Mouse (Mus musculus) kidney, adult 2 months (tissue): ENCODE results near the gene Aldh3b3. TPM values are rescaled to one million over a fixed set of nuclear protein-coding genes. Genes with fewer than 3 reads are reported as not detected.

Experiments used
- DNase-seq: peaks from one replicate; pipeline ENCODE4 v3.0.0; 2021
- H3K27ac ChIP-seq: fragments of 200-500 bp; 2 replicates; pipeline ENCODE4 v1.5.1; 2012; ENCODE audit warnings: low read depth, low read length, control low read depth, inconsistent platforms; ENCODE audit not compliant: insufficient read depth
- H3K27me3 ChIP-seq: fragments of 200-500 bp; replicated peaks from 2 replicates; pipeline ENCODE4 v1.6.1; 2012; ENCODE audit warnings: mild to moderate bottlenecking, moderate library complexity, low read length, inconsistent platforms; ENCODE audit not compliant: control insufficient read depth, insufficient read depth
- H3K36me3 ChIP-seq: fragments of 200-500 bp; 2 replicates; pipeline ENCODE4 v1.6.1; 2012; ENCODE audit warnings: mild to moderate bottlenecking, moderate library complexity, low read length, inconsistent platforms; ENCODE audit not compliant: control insufficient read depth, insufficient read depth
- H3K4me1 ChIP-seq: fragments of 200-500 bp; 2 replicates; pipeline ENCODE4 v1.6.1; 2011; ENCODE audit warnings: low read length; ENCODE audit not compliant: control insufficient read depth, insufficient read depth
- H3K4me3 ChIP-seq: fragments of 200-500 bp; 2 replicates; pipeline ENCODE4 v1.5.1; 2011; ENCODE audit warnings: mild to moderate bottlenecking, low read depth, low read length, control low read depth; ENCODE audit not compliant: insufficient read depth
- CTCF ChIP-seq: fragments of 200-500 bp; conservative IDR thresholded peaks from 2 replicates; pipeline ENCODE4 v1.5.1; 2011; ENCODE audit warnings: low read depth, mild to moderate bottlenecking, control low read depth, low read length, moderate library complexity, mixed read lengths; ENCODE audit not compliant: insufficient read depth, insufficient read length
- POLR2A ChIP-seq: fragments of 200-500 bp; IDR thresholded peaks from one replicate; pipeline ENCODE4 v1.6.1; 2011; ENCODE audit warnings: low read depth, low read length, control low read depth
- WGBS: fragments of 180-500 bp; shearing (Covaris S2); methylation state at CpG from one replicate; pipeline ENCODE4 v1.1.7; 2018; 5-methylcytosine and 5-hydroxymethylcytosine counted together
- polyA plus RNA-seq: library from polyadenylated mRNA; depleted of rRNA; stranded (reverse); fragments of >200 nt; gene quantifications from 2 replicates; pipeline ENCODE4 v1.2.3, GENCODE M21; 2012

Aldh3b3 gene
- polyA plus RNA-seq, 1 experiment = 4.7 TPM

- DNase-seq = no peak
- 92% methylated on average over 4 of the region's 4 CpGs for WGBS
Observed at GRCm38 (mm10) chr19:3927989-3928388, 30.5 kb upstream of the Aldh3b3 start.

GRCm38 (mm10) chr19:3928779-3929178 lies 29.7 kb upstream of the Aldh3b3 start:
- WGBS = 69% methylated on average over 4 of the region's 4 CpGs
- no peak for DNase-seq
- Histone ChIP-seq H3K27me3 (no peaks in the 10 kb centered on the region), H3K4me3 (no peak overlapping the region), H3K4me1 (peaks cover 9% of the 10 kb centered on the region; the same call in 1 of the 2 replicates), H3K36me3 (no peaks in the 10 kb centered on the region), H3K27ac (no peak overlapping the region)
- TF ChIP-seq POLR2A (no peak), CTCF (no peak)

More at GRCm38 (mm10) chr19:3927989-3928388, 30.5 kb upstream of the Aldh3b3 start:
- no peak for TF ChIP-seq POLR2A
- no peak for TF ChIP-seq CTCF
- H3K36me3 ChIP-seq = no peaks in the 10 kb centered on the region
- no peak overlapping the region for H3K27ac ChIP-seq
- no peaks in the 10 kb centered on the region for H3K27me3 ChIP-seq
- H3K4me1 ChIP-seq = peaks cover 9% of the 10 kb centered on the region; the same call in 1 of the 2 replicates
- no peak overlapping the region for H3K4me3 ChIP-seq

- TF ChIP-seq CTCF = no peak
- no peak for TF ChIP-seq POLR2A
- Histone ChIP-seq H3K36me3 (no peaks in the 10 kb centered on the region), H3K4me1 (peaks cover 9% of the 10 kb centered on the region; the same call in 1 of the 2 replicates), H3K27me3 (no peaks in the 10 kb centered on the region), H3K4me3 (peak within 1 kb of the TSS; percentile 17; the same call in 1 of the 2 replicates), H3K27ac (peak within 1 kb of the TSS; percentile 42)
- DNase-seq = peak; percentile 98
- 15% methylated on average over 12 of the region's 12 CpGs for WGBS
Observed at GRCm38 (mm10) chr19:3929211-3929941, 29.1 kb upstream of the Aldh3b3 start, which contains the start of gene Aldh3b1. Aldh3b1 (minus strand) TSS chr19:3929808.

GRCm38 (mm10) chr19:3930262-3931057 lies 28.0 kb upstream of the Aldh3b3 start:
- Histone ChIP-seq H3K27me3 (no peaks in the 10 kb centered on the region), H3K27ac (peak overlapping the region; percentile 19), H3K36me3 (no peaks in the 10 kb centered on the region), H3K4me3 (no peak overlapping the region), H3K4me1 (peaks cover 9% of the 10 kb centered on the region; the same call in 1 of the 2 replicates)
- no peak for DNase-seq
- 70% methylated on average over 21 of the region's 21 CpGs for WGBS
- no peak for TF ChIP-seq CTCF
- no peak for TF ChIP-seq POLR2A

GRCm38 (mm10) chr19:3931716-3932115 lies 26.7 kb upstream of the Aldh3b3 start:
- Histone ChIP-seq H3K4me3 (no peak overlapping the region), H3K4me1 (peaks cover 12% of the 10 kb centered on the region; the same call in 1 of the 2 replicates), H3K27me3 (no peaks in the 10 kb centered on the region), H3K36me3 (no peaks in the 10 kb centered on the region), H3K27ac (no peak overlapping the region)
- TF ChIP-seq CTCF = no peak
- TF ChIP-seq POLR2A = no peak
- DNase-seq = no peak
- 94% methylated on average over 9 of the region's 9 CpGs for WGBS

- TF ChIP-seq CTCF (no peak), POLR2A (no peak)
- DNase-seq = peak; percentile 83
- 9% methylated on average over 42 of the region's 42 CpGs for WGBS
- peak within 1 kb of the TSS; percentile 63 for H3K4me3 ChIP-seq
- peaks cover 3% of the 10 kb centered on the region; the same call in 1 of the 2 replicates for H3K4me1 ChIP-seq
- H3K36me3 ChIP-seq = no peaks in the 10 kb centered on the region
- H3K27ac ChIP-seq = peak within 1 kb of the TSS; percentile 40
- no peaks in the 10 kb centered on the region for H3K27me3 ChIP-seq
Observed at GRCm38 (mm10) chr19:3935032-3935895, 23.2 kb upstream of the Aldh3b3 start, which contains the start of gene Unc93b1. Unc93b1 (plus strand) TSS chr19:3935186.
